Mouse (Mus musculus) forebrain, postnatal 0 days (tissue): ENCODE data around the gene Usp28. TPM values are rescaled to one million over a fixed set of nuclear protein-coding genes. Genes with fewer than 3 reads are reported as not detected.

Experiments used
- ATAC-seq: fragments of 200-750 bp; cut with Nextera tagmentation; 2 replicates; pipeline ENCODE4 v1.8.0; 2017; ENCODE audit warnings: mild to moderate bottlenecking, moderate library complexity
- DNase-seq: peaks from one replicate; pipeline ENCODE4 v3.0.0-alpha.2; 2015
- H3K27ac ChIP-seq: fragments of 300-500 bp; sonication (generic); 2 replicates; pipeline ENCODE4 v1.5.1; 2014; ENCODE audit warnings: low read depth, mild to moderate bottlenecking, antibody characterized with exemption, low read length, moderate library complexity, mixed read lengths
- H3K27me3 ChIP-seq: fragments of 300-500 bp; sonication (generic); 2 replicates; pipeline ENCODE4 v1.6.1; 2014; ENCODE audit warnings: mild to moderate bottlenecking, low read length, mixed read lengths; ENCODE audit not compliant: insufficient read depth
- H3K36me3 ChIP-seq: fragments of 300-500 bp; sonication (generic); 2 replicates; pipeline ENCODE4 v1.6.1; 2014; ENCODE audit warnings: mild to moderate bottlenecking, moderate library complexity; ENCODE audit not compliant: insufficient read depth
- H3K4me1 ChIP-seq: fragments of 300-500 bp; sonication (generic); 2 replicates; pipeline ENCODE4 v1.6.1; 2014; ENCODE audit warnings: antibody characterized with exemption; ENCODE audit not compliant: insufficient read depth
- H3K4me2 ChIP-seq: fragments of 300-500 bp; sonication (generic); 2 replicates; pipeline ENCODE4 v1.6.1; 2014; ENCODE audit warnings: low read depth, mild to moderate bottlenecking, moderate library complexity
- H3K4me3 ChIP-seq: fragments of 300-500 bp; sonication (generic); 2 replicates; pipeline ENCODE4 v1.5.1; 2014; ENCODE audit warnings: low read depth, low read length, mixed read lengths
- H3K9ac ChIP-seq: fragments of 300-500 bp; sonication (generic); 2 replicates; pipeline ENCODE4 v1.6.1; 2014; ENCODE audit warnings: mild to moderate bottlenecking
- H3K9me3 ChIP-seq: fragments of 300-500 bp; sonication (generic); 2 replicates; pipeline ENCODE4 v1.6.1; 2016; ENCODE audit warnings: low read length
- CTCF ChIP-seq: sonication (generic); IDR thresholded peaks from 2 replicates; pipeline ENCODE4 v1.5.1; 2016; ENCODE audit warnings: antibody characterized with exemption, control low read depth, low read depth
- WGBS: fragments of 180-500 bp; shearing (Covaris S2); extraction: QIAGEN DNeasy Blood & Tissue Kit; methylation state at CpG from one replicate; pipeline ENCODE4 v1.1.7; 2014; 5-methylcytosine and 5-hydroxymethylcytosine counted together
- polyA plus RNA-seq: library from polyadenylated mRNA; unstranded; fragments of >200 nt; fragmentation: Nextera tagmentation; extraction: Ambion mirVana; gene quantifications from 2 replicates; pipeline ENCODE4 v1.2.1, GENCODE M21; 2015
- total RNA-seq: library from RNA; depleted of rRNA; stranded (reverse); fragments of >200 nt; gene quantifications from 2 replicates; pipeline ENCODE4 v1.2.3, GENCODE M21; 2014; rRNA removed

Gene Usp28
- total and polyA plus RNA-seq, 2 experiments from 2014 or later: 12.7 to 18.0 TPM

- H3K4me2 ChIP-seq: peak within 1 kb of the TSS; percentile 75
- peaks cover 3% of the 10 kb centered on the region; the same call in 1 of the 2 replicates for H3K4me1 ChIP-seq
- WGBS: 2% methylated on average over 53 of the region's 53 CpGs
- H3K27ac ChIP-seq: peak within 1 kb of the TSS; percentile 64; the same call in 1 of the 2 replicates
- H3K27me3 ChIP-seq: no peaks in the 10 kb centered on the region
- peak; percentile 97 for DNase-seq
- ATAC-seq: peak; percentile 100
- peak within 1 kb of the TSS; percentile 83 for H3K4me3 ChIP-seq
- H3K9me3 ChIP-seq: no peaks in the 10 kb centered on the region
- peaks cover 2% of the 10 kb centered on the region for H3K36me3 ChIP-seq
- H3K9ac ChIP-seq: peak within 1 kb of the TSS; percentile 65
- no peak for TF ChIP-seq CTCF
Measured at GRCm38 (mm10) chr9:49055333-49056205, 70.4 kb downstream of the Usp28 start, which contains the start of gene Zw10. Zw10 (plus strand) TSS chr9:49055613.

DNA sequence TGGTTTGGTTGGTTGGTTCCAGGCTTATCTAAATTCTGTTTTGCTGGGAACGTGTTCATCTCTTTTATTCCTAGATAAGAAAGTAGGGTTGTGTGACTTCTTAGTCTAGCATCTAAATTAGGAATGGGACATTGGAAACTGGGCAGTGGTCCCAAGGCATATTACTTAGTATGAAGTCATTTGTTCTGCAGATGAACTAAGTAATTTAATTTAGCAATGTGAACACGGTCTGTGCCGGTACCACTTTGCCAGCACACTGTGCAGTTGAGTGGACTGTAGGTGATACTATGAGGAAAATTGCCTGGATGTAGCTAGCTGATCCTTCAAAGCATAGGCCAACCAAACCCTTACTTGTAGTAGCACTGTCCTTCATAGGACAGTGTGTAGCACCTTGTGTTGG is 91.7 kb downstream of the Usp28 start:
- no peak for ATAC-seq
- no peak overlapping the region for H3K9ac ChIP-seq
- no peaks in the 10 kb centered on the region for H3K27me3 ChIP-seq
- no peak for DNase-seq
- peaks cover 68% of the 10 kb centered on the region for H3K36me3 ChIP-seq
- H3K4me3 ChIP-seq: no peak overlapping the region
- H3K4me2 ChIP-seq: no peak overlapping the region
- no peak for TF ChIP-seq CTCF
- H3K27ac ChIP-seq: no peak overlapping the region
- H3K9me3 ChIP-seq: no peaks in the 10 kb centered on the region
- H3K4me1 ChIP-seq: no peaks in the 10 kb centered on the region
- WGBS: 95% methylated on average over 3 of the region's 3 CpGs

DNA sequence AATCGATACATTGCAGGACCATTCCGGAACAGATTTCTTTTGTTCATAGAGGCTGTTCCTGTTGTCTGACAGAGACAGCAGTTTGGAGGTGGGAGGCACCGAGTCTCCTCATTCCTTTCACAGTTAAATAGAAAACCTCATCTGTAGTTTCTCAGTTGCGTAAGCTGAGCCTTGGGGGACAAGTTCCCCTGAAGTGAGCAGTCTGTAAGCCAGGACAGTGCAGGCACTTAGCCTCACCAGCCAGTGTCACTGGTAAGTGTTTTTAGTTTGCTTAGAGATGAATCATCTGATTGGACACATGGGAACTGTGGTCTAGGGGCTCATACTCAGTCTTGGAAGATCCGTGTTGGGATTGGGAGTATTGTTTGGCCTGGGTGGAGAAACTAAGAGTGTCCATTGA is 95.9 kb downstream of the Usp28 start, which contains the start of gene Tmprss5:
TSS of gene Tmprss5 (plus strand) at position 154 of the 400 bp plus-strand sequence.
- ATAC-seq: 0 out of 2 replicates have a peak, but pooled peaks have one; percentile 16
- Histone ChIP-seq H3K27ac (no peak within 1 kb of the TSS), H3K4me3 (no peak within 1 kb of the TSS), H3K27me3 (no peaks in the 10 kb centered on the region), H3K9ac (no peak within 1 kb of the TSS), H3K9me3 (no peaks in the 10 kb centered on the region), H3K36me3 (peaks cover 34% of the 10 kb centered on the region), H3K4me1 (no peaks in the 10 kb centered on the region), H3K4me2 (no peak within 1 kb of the TSS)
- 53% methylated on average over 5 of the region's 5 CpGs for WGBS
- peak; percentile 8 for DNase-seq
- TF ChIP-seq CTCF: no peak

DNA sequence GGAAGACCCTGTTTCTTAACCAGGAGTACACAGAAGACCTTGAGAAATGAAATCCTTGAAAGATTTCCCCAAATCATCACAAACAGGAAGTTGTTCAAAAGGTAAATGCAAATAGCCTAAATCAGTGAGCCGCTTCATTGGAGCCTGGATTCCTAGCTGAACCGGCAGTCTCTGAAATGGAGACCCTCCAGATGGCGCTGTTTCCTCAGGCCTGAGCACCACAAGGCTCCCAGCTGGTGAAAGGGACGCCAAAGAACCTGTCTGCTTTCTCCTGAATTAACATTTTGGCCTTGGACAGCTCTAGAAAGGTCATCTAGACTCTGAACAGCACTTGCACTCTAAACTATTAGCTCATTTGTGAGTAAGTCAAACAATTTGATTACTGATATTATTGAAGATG is 96.4 kb downstream of the Usp28 start:
- Histone ChIP-seq H3K4me3 (no peak overlapping the region), H3K9ac (no peak overlapping the region), H3K36me3 (peaks cover 34% of the 10 kb centered on the region), H3K4me2 (no peak overlapping the region), H3K27ac (no peak overlapping the region), H3K27me3 (no peaks in the 10 kb centered on the region), H3K9me3 (no peaks in the 10 kb centered on the region), H3K4me1 (no peaks in the 10 kb centered on the region)
- TF ChIP-seq CTCF: peak; percentile 96
- DNase-seq (peak; percentile 89), ATAC-seq (peak; percentile 74)
- WGBS: 10% methylated on average over 4 of the region's 4 CpGs

- Histone ChIP-seq H3K9ac (no peak overlapping the region), H3K36me3 (no peaks in the 10 kb centered on the region), H3K9me3 (no peaks in the 10 kb centered on the region), H3K4me1 (no peaks in the 10 kb centered on the region), H3K27ac (no peak overlapping the region), H3K4me2 (no peak overlapping the region), H3K27me3 (no peaks in the 10 kb centered on the region), H3K4me3 (no peak overlapping the region)
- DNase-seq (no peak), ATAC-seq (no peak)
- TF ChIP-seq CTCF: no peak
- WGBS: 17% methylated on average over 11 of the region's 11 CpGs
Measured at GRCm38 (mm10) chr9:49087317-49087716, 102.1 kb downstream of the Usp28 start.

Other genes with a start within 250 kb of the Usp28 start
- 8.2 and 12.6 TPM in 2 replicates for gene Zbtb16, start 149.2 kb upstream of the Usp28 start, total RNA-seq
- 4.7 and 6.8 TPM in 2 replicates for gene Zbtb16, start 149.2 kb upstream of the Usp28 start, polyA plus RNA-seq
- gene Htr3a, start 74.3 kb upstream of the Usp28 start, total RNA-seq: 9.4 and 10.4 TPM in 2 replicates
- gene Htr3a, start 74.3 kb upstream of the Usp28 start, polyA plus RNA-seq: 6.2 and 6.8 TPM in 2 replicates
- 0.10 TPM in 1 of 2 replicates, not detected in the other for gene Htr3b, start 20.4 kb upstream of the Usp28 start, total RNA-seq
- gene Htr3b, start 20.4 kb upstream of the Usp28 start, polyA plus RNA-seq: 0.09 TPM in 1 of 2 replicates, not detected in the other
- 15.2 and 18.6 TPM in 2 replicates for gene Zw10, start 70.2 kb downstream of the Usp28 start, total RNA-seq
- 12.3 and 16.1 TPM in 2 replicates for gene Zw10, start 70.2 kb downstream of the Usp28 start, polyA plus RNA-seq
- gene Tmprss5, start 95.9 kb downstream of the Usp28 start, total RNA-seq: 0.14 and 1.0 TPM in 2 replicates
- gene Tmprss5, start 95.9 kb downstream of the Usp28 start, polyA plus RNA-seq: 0.88 and 1.4 TPM in 2 replicates